Mouse (Mus musculus) urinary bladder, postnatal 4 days (tissue): ENCODE results near the gene Vmn2r35.
"Not testable (repeated sequence)": the region's sequence is repeated elsewhere in the genome, so short reads cannot be mapped to it uniquely, and the experiment has no call there.

Experiments used
- DNase-seq, 2 experiments: peaks; one replicate each; pipeline ENCODE4 v3.0.0; 2021 to 2022; ENCODE audit warnings: low spot score in 2 of 2

Gene Vmn2r35

DNA sequence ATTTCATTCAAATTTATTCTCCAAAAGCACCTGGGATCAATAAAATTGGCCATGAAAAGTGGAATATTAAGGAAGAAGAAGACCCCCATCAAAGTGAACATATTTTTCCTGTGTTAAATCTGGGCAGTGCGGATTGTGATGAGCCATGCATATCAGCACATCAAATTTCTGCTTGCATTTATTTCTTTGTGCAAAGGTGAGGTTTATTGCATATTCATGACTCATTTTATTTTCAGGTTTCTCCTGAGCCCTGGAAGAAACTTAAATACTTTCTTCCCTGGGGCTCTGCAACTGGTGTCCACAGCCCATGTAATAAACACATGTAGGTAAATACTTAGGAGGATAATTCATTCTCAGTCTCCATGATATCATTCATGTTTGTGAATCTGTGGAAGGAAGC is at the start of gene Vmn2r35:
Gene Vmn2r35, minus strand, starts transcription at position 101 of the 400 bp plus-strand sequence.
- DNase-seq, result not testable (repeated sequence)

DNA sequence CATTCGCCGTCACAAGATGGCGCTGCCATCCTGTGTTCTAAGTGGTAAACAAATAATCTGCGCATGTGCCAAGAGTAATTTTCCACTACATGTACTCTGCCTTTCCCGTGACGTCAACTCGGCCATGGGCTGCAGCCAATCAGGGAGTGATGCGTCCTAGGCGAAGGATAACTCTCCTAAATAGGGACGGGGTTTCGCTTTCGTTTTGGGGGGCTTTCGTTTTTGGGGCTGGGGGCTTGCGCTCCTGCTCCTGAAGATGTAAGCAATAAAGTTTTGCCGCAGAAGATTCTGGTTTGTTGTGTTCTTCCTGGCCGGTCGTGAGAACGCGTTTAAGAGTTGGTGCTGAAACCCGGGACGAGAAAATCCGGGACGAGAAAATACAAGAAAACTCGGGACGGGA is 25.5 kb downstream of the Vmn2r35 start:
- DNase-seq, result peak in 1 of 2 experiments; percentile 50
